Mouse (Mus musculus): ENCODE data around the gene Ndufaf2.

DNA sequence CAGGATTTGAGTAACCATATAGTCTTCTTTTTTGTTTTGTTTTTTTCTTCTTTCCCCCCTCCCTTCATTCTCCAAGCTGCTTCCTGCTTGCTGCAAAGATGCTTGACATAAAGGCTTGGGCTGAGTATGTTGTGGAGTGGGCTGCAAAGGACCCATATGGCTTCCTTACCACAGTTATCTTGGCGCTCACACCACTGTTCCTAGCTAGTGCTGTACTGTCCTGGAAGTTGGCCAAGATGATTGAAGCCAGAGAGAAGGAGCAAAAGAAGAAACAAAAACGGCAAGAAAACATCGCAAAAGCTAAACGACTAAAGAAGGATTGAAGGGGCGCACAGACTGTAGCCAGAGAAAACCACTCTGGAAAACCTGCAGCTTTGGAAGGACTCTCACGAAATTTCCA lies 111.1 kb downstream of the Ndufaf2 start:
- no peak for TF ChIP-seq CTCF (IDR thresholded peaks at IDR 0.05; ENCODE audit: low read depth, low read length)
- TF ChIP-seq POLR2AphosphoS5 (IDR thresholded peaks at IDR 0.05; ENCODE audit: insufficient replicate concordance, low read depth, low read length), result no peak
